Mouse (Mus musculus) thymus, postnatal 10 days (tissue): Measurements from ENCODE around the gene Cyb5r3.
A peak's percentile ranks its signal among the peaks of the same experiment; 100 is the strongest.
"Not testable (repeated sequence)": the region's sequence is repeated elsewhere in the genome, so short reads cannot be mapped to it uniquely, and the experiment has no call there.

Experiments used
- DNase-seq, 2 experiments: peaks; one replicate each; pipeline ENCODE4 v3.0.0; 2021; ENCODE audit warnings: low spot score in 2 of 2

Gene Cyb5r3

DNA sequence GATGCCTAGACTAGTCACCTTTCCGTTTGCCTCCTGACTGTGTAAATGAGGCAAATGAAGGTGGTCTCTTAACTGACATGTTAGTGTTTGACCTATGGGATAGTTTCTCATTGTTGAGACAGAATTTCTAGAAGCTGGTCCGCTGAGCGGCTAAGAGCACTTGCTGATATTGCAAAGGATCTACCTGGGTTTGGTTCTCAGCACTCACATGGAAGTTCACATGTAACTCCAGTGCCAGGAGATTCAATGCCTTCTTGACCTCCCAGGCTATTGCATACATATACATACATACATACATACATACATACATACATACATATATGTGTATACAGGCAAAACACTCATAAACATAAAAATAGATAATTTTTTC lies 22.3 kb downstream of the Cyb5r3 start:
- no peak for DNase-seq

DNA sequence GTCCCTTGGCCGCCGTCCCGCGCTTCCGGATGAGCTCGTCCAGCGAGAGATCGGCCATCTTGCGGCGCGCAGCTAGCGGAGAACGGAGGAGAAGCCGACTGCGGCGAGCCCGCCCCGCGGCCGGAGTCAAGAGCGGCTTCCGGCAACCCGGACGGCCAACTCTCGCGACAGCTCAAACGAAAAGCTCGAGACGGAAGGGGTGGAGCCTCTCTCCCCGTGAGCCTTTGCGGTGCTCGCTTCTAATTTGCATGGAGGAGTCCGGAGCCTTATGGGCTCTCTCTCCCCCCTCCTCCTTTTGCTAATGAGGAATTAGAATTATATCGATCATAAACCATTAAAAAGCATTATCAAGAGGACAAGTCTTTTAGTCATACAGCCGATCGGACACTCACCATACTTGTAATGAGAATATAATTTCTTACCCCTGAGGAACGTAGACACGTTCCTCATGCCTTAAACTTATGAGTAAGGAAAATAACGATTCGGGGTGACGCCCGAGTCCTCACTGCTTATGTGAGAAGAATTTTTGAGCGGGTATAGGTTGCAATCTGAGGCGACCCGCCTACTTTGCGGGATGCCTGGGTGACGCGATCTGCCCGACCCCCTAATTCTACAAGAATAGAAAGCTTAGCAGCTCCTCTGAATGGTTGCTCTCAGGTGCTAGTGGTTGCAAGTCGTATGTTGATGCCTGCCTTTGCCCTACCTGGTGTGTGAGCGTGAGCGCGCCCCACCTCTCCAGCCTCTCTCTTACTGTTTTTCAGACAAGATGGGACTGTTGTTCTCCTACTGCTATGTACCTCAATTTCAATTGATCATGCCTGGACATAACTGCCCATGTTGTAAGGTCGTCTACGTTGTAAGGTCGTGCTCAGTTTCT lies 23.0 kb downstream of the Cyb5r3 start, which contains the start of gene Poldip3:
Gene Poldip3 (minus strand): TSS at position 189 of the 877 bp plus-strand sequence.
- peak; percentile 95 to 99 for DNase-seq

DNA sequence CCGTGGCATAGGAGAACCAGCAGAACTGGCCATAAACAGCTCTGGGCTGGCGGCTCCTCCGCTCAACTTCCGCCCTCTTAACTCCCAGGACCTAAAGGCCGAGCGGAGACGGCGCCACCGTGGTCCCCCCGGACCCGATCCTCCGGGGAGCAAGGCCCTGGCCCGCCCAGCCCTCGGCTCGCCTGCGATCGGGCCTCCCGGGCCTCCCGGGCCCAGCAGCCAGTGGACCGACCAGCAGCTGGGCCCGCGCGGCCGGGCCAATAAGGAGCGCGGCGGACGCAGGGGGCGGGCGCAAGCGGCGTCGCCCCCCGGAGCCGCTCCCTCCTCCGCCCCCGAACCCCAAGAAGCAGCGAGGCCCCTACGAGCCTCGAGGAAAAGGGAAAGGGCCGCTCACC lies 23.6 kb downstream of the Cyb5r3 start:
- DNase-seq: peak in 1 of 2 experiments; percentile 59

DNA sequence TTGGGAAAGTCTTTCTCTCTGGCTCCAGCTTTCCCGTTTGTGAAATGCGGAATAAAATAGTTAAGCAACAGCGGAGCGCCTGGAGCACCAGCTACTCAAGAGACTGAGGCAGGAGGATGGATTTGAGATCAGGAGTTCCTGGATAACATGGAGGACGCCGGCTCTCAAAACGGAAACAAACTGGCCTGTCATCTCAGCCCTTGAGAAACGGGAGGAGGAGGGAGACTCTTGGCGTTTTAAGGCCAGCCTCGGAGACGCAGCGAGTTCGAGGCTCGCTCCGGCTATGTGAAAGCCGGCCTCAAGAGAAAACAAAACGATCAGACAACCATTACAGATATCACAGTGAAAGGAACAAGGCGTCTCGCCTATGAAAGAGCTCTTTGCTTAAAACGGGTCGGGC lies 24.0 kb downstream of the Cyb5r3 start:
- DNase-seq: no peak

DNA sequence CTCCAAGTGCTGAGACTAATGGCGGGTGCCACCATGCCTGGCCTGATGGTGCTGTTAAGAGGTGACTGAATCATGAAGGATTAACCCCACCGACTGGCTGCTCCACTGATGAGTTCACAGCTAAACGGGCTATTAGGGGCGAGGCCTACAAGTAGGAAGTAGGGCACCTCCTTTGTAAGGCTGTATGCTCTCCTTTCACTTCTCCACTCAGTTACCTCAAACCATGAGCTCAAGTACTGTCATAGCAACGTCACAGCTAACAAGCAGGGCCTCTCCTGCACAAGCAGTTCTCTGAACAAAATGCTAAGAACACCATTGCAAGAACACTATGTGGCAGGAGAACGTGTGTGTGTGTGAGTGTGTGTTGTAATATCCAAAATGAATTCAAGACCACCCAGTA lies 26.9 kb downstream of the Cyb5r3 start:
- DNase-seq: no peak

DNA sequence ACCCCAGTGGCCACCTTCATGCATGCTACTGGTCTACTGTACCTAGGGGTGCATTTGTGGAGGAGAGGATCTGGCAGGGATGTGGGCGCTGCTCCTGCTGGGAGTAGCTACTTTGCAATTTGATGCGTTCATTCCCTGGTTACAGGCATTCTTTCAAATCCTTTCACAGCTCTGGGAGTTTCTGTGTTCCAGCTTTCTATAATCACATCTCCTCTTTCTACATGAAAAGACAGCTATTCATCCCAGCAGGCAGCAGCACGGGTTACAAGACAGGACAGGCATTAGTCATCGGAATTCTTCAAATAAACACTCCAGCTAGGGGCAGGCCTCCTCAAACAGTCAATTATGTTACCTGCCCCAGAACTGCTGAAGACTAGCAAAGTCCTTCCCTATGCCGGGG lies 29.5 kb downstream of the Cyb5r3 start:
- no peak for DNase-seq

DNA sequence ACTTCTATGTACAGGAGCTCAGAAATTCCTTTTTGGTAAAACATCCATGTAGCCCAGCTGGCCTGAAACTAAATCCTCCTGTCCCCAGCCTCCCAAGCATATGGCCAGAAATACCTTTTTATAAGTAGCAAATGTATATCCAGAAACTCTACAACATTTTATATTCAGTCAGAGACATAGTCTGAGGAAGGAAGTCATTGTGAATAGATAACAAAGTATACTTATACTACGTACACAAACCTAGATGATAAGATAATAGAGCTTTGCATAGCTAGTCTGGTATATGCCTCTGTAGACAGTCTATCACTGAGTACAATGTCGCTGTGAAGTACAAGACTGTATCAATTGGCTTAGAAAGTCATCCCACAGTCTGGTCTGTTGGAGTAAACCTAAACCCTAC lies 36.7 kb downstream of the Cyb5r3 start:
- DNase-seq: no peak

DNA sequence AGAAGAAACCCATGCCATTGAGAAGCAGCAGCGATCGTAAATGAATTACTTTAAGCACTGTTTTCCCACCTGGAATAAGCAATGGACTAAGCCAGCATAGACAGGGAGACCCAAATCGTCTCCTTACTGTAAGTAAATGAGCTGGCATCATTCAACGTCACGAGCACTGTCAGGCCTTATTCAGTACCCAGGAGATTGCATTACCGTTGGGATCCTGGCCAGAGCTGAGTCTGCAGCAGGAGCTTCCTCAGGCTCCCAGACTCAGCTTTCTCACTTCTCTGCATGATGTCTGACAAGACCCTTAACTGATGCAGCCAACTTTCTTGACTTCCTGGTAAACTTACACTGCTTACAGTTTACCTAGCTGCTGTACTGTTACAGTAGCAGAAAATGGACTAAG lies 37.7 kb downstream of the Cyb5r3 start:
- DNase-seq: no peak

DNA sequence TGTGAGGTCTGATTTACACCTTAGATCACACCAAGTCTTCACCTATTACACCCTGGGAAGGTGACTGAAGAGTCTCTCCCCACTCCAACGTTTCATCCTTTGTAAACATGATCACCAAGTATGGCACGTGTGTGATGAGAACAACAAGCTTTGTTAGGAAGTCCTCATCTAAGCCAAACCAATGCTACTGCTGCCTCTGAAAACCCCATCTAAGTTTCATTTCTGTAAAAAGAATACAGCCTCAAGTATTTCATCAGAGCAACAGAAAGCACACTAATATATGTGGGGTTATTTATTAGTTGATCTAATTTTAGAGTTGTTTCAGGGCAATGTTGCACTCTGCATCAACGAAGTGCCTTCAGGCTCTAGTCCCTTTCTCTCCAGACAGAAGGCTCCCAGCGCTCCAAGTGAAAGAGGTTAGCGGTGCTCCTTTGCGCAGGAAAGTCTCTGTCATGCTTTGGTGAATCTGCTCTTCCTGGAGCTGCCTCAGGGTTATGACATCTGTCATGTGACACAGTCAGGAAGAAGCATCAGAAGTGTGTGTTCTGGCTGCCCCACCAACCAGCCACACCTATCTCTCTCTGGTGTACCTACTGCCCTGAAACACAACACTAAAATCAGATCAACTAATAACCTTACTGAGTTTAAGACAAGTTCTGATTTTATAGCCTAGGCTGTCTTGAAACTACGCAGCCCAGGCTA lies 42.7 kb downstream of the Cyb5r3 start:
- no peak for DNase-seq

DNA sequence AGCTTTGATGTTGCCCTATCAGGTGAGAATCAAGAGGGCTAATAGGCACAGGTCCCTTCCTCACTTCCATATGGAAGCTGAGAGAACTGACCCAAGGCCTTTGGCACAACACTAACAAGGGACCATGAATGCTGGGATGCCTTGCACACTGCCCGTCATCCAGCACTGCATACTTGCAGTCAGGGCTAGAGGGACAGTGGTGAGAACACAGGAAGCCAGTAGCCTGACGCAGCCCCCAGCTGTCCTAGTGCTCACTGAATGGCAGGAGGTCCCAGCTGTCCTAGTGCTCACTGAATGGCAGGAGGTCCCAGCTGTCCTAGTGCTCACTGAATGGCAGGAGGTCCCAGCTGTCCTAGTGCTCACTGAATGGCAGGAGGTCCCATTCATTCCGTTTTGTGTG lies 45.4 kb downstream of the Cyb5r3 start:
- not testable (repeated sequence) for DNase-seq

DNA sequence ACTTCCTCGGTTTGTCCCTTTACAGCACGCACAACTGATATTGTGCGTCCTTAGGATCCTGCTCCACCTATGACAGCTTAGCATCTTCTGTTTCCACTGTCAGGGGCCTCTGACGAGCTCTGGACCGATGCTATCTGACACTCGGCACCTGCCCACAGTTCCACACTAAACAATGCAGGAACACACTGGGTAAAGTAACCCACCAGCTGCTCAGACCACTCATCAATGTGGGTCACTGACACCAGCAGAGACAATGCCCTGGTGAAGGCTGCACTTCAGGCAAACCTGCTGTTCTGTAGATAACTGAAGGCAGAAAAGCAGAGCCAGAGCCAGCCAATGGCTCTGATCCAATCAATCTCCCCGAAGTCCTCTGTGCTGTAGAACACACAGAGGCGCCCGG lies 45.8 kb downstream of the Cyb5r3 start:
- no peak for DNase-seq

DNA sequence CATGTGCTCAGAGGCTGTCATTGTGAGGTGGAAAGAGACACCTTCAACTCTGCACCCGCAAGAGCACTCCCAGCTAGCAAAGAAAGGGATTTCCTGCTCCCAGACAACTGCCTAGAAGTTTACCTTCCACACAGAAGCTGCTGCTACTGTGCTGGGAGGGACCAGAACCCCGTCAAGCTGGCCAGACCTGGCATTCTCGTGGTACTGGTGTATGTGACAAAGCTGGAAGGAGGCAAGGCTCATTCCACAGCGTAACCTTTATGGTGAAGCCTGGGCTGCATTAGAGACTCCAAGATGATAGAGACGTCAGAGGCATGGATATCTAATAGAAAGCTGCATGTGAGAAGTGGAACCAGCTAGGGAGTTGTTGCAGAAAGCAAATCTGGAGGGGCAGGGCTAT lies 47.8 kb downstream of the Cyb5r3 start:
- DNase-seq: no peak

DNA sequence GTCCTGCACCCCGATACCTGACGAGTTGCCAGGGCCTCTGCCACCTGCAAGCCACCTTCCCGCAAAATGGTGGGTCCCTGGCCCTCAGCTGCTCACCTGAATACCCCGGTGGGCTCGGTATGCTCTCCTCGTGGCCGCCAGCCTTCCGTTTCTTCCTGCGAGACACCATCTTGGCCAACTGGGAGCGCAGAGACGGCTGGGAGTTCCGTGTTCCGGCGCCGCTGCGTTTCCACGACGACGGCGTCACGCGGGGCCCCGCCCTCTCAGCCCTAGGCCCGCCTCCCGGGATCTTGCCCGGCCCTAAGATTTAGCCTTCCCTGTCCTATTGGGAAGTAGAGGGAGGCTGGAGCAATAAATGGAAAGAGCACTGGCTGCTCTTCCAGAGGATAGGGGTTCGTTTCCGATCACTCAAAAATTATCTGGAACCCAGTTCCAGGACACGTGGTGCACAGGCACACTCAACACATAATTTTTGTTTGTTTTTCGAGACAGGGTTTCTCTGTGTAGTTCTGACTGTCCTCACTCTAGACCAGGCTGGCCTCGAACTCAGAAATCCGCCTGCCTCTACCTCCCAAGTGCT lies 49.7 kb downstream of the Cyb5r3 start, which contains the start of gene Rrp7a:
Gene Rrp7a (minus strand): TSS at position 236 of the 580 bp plus-strand sequence.
- peak; percentile 74 to 80 for DNase-seq

DNA sequence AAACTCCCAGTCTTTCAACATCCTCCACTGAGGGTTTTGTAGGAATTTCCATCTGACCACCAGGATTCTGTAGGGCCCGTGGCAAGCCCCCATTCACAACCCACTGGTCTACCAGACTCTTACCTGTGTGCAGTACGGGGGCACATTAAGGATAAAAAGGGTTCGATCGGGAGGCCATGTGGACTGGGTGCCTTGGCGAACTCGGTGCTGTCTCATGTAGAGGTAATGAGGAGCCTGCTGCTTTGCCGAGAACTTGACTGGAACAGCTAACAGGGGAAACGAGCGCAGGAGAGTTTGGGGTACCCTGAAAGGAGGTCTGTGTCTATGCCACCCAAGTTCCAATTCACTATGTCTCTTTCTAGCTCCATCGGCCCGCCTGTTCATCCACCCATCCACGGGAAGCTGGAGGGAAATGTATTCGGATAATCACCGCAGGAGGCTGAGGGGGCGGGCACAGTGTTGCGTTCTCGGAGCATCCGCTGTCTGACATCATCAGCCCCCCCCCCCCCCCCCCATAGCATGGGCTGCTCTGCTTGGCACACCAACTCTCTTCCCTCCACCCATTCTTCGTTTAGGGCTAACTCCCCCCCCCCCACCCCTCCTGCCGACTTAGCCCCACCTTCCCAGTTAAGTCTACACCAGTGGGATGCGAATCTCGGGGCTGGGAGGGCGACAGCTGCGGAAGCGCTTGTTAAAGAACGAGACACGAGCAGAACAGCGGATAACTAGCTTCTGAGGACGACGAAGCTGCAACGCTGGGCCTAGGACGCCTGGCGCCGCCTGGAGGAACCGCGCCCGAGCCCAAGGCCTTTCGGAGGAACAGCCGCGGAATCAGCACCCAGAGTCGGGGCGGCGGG lies 50.5 kb downstream of the Cyb5r3 start:
- DNase-seq: peak; percentile 37 to 39

DNA sequence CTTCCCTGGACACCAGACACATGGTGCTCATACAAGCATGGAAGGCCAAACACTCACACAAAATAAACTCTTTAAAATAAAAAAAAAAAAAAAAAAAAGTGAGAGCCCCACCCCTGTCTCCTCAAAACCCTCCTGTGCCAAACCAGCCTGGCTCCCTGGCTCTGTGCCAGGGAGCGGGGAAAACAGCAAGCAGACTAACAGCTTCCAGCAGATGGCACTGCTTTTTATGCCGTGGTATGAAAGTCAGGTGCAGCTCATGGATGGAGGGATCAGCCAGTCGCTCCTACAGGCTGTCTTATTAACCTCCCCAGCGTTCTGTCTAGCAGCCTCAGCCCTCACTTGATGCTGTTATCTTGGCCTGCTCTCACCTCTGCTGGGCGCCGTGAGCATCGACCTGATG lies 54.0 kb downstream of the Cyb5r3 start:
- no peak for DNase-seq

DNA sequence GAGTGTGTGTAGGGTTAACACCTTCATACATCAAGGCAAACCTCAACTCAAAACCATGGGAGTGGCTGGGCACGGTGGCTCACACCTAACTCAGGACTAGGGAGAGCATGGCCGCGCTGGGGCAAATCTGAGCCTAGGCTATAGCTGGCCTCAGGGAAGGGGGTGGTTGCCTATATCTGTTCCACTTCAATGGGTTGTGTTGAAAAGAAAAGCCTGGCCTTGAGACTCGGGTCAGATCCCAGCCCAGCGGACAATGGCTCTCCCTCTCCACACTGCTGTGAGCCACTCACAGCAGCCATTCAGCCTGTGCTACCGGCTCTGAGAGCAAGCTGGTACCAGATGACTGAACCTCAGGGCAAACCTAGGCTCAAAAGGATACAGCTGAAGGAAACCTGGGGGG lies 57.3 kb downstream of the Cyb5r3 start:
- no peak for DNase-seq

DNA sequence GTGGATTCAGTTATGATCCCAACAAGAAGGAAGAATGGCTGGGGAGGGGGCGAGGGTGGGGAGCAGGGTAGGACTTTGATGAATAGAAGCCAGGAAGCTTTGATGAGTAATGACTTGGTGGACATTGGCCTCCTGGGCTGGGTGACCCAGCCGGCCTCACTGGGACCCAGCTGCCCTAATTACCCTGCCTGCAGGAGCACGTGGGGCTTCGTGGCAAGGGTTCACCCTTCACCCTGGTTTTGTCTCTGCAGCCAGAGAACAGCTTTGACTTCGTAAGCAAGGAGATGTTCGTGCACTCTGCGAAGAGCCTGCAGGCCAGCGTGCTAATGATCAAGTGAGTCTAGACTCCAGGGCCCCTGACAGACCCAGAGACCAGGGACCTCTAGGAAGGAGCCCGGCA lies 58.3 kb downstream of the Cyb5r3 start:
- no peak for DNase-seq

DNA sequence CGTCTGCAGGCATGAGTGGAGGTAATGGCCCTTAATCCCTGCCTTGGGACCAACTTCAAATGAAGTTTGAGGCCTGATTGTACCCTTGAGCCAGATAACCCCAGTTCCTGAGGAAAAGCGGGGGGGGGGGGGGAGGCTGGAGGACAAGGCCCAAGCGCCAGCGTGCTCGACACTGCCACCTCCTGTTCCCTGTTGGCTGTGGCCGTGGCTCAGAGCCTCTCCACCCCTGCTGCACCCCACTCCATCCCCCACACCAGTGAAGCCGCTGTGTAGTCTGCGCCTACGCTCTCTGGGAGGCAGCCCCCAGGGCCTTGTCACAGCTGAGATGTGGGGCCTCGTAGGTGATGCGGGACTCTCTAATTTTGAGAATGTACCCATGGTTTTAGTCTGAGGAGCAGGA lies 59.5 kb downstream of the Cyb5r3 start:
- DNase-seq: peak; percentile 38 to 58

DNA sequence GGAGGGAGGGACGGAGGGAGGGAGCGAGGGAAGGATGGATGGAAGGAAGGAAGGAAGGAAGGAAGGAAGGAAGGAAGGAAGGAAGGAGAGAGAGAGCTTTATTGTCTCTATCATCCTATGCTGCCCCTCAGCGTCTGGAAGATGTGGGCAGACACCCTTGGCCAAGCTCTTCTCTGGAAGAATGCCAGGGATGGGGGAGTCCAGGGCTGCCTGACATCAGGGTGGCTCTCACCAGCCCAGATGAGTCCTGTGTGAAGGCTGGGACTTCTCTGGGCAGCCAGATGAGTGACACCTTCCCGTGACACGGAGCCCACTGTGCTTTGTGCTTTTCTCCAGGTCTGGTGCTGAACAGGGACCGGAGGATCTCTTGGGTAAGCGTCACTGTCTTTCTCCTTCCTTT lies 60.5 kb downstream of the Cyb5r3 start:
- DNase-seq: no peak

DNA sequence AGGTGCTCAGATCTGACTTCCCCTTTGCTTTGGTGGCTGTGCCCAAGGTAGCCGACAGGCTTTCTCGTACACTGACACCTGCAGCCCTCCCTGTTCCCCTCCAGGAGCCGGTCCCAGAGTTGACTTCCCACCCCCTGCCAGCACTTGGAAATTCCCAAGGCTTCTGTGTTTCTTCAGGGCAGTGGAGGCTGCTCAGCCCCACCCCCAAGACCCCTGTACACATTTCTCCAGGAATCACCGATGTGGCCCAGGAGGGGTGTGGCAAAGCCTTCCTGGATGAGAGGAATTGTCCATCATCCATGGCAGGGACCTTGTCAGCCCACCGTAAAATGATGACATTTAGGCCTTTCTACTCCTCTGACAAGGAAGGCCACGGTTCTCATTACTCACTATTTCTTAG lies 61.1 kb downstream of the Cyb5r3 start:
- no peak for DNase-seq

DNA sequence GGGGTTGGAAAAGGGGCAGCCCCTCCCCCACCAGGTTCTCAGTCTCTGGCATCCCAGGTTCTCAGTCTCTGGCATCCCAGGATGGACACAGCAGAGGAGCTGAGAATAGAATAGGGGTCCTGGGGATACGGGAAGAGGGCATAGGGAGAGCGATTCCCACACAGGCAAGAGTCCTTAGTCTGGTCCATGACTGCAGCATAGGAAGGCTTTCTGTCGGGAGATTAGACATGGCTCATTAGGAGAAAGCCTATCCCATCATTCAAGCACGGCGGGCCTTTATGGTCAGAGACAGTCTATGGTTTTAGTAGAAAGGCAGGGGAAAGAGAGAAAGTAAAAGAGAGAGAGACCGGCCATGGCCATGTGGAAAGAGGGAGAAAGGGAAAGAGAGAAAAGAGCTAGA lies 64.6 kb downstream of the Cyb5r3 start:
- DNase-seq: no peak

DNA sequence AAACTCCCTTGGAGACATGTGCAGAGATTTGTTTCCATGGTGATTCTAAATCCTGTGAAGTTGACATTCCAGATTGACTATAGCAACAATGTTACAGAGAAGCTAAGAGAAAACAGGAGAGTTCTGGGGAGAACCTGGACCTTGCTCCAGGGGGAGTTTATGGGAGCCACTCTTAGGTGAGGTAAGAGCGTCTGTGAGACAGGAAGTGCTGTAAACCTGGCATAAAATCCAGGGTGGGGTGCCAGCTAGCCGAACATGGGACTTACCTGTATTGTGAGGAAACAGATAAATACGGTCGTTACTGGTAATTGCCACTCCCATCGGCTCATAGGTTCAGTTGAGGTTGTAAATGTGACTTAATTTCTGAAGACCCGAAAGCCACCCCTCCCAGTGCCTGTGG lies 66.0 kb downstream of the Cyb5r3 start:
- no peak for DNase-seq
